Mouse (Mus musculus) naive thymus-derived CD4-positive, alpha-beta T cell, adult 2 months (primary cell): ENCODE results near the gene Heph.
"Not testable (repeated sequence)": the region's sequence is repeated elsewhere in the genome, so short reads cannot be mapped to it uniquely, and the experiment has no call there.

Source experiments
- DNase-seq: peaks from one replicate; pipeline ENCODE4 v3.0.0-alpha.2; 2011; ENCODE audit warnings: low read depth

The Heph gene

DNA sequence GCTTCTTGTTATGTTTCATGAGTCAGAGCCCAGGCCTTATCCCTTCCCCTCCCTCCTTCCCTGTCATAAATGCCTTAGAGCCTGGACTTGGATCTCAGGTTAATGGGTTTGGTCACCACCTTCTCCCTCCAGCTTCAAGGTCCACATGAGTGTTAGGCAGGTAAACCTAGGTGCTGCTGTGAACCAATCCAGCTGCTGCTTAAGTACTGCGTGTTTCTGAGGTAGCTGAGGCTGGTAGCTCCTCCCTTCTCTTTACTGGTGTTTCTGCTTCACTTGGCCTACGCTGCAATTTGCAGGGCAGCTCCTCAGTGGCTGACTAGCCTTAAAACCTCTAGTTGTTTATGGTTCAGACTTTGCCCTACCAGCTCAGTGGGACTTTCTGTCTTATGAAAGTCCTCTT lies at the start of gene Heph:
TSS of gene Heph (plus strand) at position 211 of the 400 bp plus-strand sequence.
- DNase-seq = no peak

DNA sequence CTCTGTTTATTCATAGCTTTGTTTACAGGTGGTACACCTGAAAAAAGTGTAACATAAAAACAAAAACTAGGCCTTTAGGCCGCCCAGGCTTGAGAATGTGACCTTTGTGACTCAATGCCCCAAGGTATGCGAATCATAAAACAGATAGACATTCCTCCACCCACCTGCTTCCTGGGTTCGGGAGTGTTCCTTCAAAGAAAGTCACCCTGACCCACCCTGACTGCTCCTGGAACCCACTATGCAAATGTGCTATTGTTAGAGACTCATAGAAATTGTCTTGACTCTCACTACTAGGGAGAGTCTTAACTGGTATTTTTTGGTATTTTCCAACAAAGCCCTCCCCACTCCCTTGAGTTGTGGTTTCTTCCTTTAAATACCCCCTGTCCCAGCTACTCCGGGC lies 39.8 kb upstream of the Heph start:
- not testable (repeated sequence) for DNase-seq

- no peak for DNase-seq
Measured at GRCm38 (mm10) chrX:96416970-96417369, 38.2 kb upstream of the Heph start.

DNA sequence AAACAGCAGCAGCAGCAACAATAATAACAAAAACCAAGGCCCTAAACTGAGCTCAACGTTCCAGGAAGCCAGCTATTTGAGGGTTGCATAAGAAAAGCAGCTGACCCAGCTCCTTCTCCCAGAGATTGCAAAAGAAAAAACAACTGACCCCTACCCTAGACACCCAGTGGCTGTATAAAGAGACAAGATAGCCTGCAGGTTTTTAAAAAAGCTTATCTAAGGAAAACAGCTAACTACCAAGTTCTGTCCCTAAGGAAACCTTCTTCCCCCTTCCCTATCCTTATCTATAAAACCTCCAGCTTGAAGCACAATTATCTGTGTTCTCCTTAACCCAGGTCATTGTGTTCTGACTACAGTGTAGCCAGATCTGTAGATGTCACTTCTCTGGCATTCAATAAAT lies 37.4 kb upstream of the Heph start:
- no peak for DNase-seq

DNA sequence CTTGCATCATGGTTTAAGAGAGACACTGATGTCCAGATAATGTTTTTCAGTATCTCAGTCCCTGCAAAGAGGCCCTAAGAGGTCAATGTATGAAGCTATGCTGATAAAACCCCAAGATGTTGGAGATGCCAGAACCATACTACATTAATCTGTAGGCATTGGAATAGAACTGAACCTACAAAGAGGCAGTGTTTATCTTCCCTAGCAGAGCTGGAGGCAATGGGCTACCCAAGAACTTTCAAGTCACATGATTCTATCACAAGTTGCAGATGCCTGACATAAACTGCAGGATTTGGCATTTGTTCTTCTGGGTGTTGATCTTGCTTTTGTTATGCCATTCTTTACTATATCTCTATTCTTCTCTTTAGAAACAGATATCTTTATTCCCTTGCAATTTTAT lies 35.8 kb upstream of the Heph start:
- no peak for DNase-seq

GRCm38 (mm10) chrX:96456201-96456963 lies 1.2 kb downstream of the Heph start, which contains the start of gene Hsf3:
Gene Hsf3 (minus strand): TSS chrX:96456294.
- DNase-seq = no peak

- no peak for DNase-seq
Measured at GRCm38 (mm10) chrX:96501580-96501979, 46.4 kb downstream of the Heph start.
